Mouse (Mus musculus) retina, postnatal 1 day (tissue): ENCODE measurements at regions not wholly inside any gene's neighbourhood (a gene's known extent, or its start where the extent isn't known, plus 50 kb on each side); places are given as distances from the start of the nearest gene placed in this dataset.
"Not testable (repeated sequence)": the region's sequence is repeated elsewhere in the genome, so short reads cannot be mapped to it uniquely, and the experiment has no call there.

Source experiments
- DNase-seq: peaks from one replicate; pipeline ENCODE4 v3.0.0-alpha.2; 2012

DNA sequence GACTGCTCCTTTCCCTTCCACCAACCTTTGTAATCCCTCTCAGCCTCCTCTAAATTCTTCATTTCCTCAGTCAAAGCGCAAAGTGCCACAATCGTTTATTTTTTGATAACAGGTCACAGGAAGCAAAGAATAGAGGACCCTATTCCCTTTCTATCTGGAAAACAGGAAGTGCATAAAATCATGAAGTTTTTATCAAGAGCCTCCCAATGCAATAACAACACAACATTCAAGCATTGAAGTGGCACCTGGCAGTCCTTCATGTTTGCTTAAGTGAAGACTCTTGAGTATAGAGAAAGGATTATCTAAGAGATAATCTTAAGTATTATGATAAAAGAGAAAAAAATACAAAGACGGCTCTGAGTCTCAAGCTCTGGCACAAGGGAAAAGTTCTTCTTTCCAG is 111.9 kb downstream of the Ibtk start:
- DNase-seq: no peak

DNA sequence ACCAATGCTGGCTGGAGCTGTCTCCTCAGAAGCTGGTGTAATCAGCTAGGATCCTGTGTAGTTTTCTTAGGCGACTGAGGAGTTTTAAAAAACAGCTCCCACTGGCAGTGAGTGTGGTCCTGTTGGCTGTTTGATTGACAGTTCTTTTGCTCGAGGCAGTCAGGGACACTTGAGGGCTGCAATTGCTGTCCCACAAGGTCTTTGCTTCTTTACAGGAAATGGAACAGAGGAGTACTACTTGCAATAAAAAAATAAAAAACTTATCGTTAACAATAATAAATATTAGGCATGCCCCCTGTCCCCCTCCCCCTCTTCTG is 113.0 kb downstream of the Ibtk start:
- DNase-seq: no peak

DNA sequence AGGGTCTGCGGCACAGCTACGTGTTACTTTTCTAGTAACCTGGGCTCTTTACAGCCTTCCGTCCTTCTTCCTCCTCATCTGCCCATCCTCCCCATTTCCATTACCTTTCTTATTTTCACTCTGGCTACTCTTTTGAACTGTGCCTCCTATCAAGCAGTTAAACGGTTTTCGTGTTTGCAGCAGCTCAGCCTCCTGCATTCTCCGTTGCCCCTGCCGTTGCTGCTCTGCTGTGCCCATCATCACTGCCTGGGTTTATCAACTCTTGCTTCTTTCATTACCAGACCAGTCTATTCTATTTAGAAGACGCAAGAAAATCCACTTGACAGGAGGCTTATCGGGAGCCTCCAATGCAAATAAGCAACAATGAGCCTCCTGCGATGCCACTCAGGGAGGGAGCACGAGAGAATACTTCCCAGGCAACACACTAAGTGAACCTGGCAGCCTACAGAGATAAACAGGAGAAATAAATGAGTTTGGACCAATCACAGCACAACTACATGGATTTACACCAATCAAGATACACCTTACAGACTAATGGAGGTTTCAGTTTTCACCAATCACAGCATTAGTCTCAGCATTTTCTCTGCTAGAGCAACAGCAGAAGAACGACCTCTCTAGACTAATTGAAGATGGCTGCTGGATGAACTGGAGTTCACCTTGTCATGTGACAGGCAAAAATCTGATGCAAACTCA is 113.5 kb downstream of the Ibtk start:
- DNase-seq: peak; percentile 56

DNA sequence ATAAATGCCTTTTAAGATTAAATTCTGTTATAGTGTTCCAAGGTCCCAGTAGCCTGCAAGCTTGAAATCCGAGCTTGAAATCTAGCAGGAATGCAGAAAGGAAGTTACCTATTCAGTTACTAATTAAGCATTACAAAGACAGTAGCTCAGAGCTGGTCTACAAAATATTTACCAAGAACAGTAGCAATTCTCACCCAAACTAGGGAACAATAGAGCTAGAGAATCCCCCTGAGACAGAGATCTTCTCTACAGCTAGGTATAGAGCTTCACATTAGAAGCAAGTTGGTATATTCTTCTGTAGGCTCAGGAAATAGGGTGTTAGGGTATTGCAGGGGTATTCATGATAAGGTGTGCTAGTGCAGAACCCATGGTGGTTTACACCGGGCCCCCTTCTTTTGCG is 114.3 kb downstream of the Ibtk start:
- not testable (repeated sequence) for DNase-seq

DNA sequence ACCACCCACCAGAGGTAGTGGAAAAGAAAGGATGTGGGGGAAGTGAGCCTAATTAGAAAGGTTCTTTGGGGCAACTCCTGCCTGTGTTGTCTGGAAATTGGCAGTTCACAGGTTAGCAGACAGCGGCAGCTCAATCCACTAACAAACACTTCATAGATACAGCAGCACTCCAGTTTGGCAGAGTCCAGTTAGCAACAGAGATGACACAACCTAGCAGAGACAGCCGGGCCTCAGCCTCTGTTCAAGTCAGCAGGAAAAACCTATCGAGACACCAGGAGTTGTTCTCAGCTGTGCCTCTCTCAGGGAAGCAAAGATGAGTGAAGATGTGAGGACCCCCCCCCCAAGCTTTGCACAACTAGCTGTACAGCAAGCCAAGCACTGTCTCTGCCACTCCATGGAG is 131.2 kb downstream of the Ibtk start:
- no peak for DNase-seq

DNA sequence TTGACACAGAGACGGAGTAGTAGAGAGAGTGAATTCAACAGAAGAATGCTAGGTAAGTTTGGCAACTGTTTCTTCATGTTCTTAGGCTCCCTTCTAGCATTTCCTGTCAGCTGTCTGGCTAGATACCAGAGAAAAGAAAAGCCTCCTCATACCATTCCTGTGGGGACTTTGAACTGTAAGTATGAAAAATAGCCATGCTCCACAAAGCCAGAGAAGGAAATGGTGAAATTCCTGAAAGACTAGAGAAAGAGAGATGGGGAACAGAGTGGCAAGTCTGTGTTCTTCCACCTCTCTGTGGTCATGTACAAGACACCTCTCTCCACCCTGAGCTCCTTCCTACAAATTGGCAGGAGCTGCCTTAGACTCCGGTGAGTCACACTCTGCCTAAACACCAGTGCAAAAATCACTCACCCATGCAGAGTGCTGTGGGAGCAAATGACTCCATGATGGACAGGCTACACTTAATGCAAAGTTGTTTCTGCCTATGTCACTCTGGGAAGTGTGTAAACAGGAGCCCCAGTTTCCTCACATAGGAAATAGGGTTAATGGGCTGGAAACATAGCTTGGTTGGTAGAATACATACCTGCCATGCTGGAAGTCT is 131.9 kb downstream of the Ibtk start:
- DNase-seq: no peak

DNA sequence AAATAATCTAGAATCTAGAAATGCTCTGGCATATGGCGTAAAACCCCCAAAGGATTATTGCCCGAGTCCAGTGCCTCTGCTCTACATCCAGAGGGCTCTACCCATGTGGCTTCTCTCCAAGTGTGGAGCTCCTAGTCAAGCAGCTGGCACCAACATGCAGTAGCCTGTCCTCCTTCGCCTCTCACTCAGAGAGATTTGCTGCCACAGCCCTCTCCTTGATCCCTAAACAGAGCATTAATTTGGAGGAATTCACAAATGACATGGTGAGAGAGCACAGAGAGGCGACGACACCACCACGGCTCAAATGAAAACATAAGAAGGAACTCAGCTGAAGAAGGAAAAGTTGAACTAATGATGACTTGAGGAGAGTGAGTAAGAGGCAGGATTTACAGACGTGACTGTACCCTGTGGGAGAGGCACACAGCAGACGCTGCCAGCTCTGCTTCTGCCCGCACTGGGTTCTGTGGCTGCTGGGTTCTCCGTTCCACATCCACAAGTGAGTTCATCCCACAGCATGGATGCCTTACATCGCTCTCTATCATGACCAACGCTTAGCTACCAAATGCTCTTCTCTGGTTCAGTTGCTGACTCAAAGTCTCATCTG is 132.8 kb downstream of the Ibtk start:
- no peak for DNase-seq

DNA sequence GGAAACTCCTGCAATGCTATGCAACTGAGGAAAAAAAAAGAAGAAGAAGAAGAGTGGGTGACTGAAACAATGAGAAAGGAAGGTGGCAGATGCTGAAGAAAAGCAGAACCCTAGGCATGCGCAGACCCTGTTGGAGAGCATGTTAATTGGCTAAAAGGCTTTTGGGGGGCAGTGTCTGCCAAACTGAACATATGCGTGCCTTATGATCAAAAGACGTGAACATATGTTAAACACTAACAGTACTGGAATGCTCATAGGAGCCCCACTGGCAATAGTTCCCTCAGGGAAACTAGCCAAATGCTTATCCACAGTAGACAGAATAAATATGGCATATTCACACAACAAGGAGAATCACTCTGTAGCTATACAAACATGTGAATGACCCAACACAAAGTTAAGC is 140.0 kb downstream of the Ibtk start:
- DNase-seq: no peak

DNA sequence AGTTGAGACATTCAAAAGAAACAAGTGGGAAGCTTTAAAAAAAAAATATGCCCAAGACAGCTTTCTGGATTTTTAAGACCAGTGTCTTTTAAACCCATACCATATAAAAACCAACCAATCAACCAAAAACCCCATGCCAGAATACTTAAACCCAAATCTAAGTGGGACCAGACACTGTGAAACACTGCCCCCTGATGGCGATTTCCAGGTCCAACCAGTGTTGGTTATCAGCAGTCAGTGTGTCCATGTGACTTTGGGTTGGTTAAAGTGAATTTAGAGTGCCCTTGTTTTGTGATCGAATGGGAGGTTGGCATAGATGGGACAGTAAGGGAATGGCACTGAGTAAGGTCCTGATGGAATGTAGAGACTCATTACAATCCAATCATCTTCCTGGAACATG is 152.2 kb downstream of the Ibtk start:
- peak; percentile 26 for DNase-seq

DNA sequence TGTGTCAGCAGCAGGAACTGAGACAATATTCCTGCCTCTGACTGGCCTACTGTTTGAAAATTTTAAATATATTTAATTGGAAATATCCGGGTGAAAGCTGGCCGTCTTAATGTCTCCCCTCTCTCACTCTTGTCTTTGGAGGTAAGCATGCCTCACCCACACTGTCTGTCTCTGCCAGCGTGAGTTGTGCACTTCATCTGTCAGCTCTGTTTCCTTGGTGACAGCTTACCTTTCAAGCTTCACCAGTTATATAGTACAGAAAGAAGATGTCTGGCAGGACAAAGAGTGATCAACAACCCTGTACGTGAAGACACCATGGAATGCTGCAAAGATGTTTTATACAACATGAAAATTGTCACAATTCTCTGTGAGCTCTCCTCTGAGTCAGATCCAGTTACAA is 155.3 kb downstream of the Ibtk start:
- DNase-seq: no peak

DNA sequence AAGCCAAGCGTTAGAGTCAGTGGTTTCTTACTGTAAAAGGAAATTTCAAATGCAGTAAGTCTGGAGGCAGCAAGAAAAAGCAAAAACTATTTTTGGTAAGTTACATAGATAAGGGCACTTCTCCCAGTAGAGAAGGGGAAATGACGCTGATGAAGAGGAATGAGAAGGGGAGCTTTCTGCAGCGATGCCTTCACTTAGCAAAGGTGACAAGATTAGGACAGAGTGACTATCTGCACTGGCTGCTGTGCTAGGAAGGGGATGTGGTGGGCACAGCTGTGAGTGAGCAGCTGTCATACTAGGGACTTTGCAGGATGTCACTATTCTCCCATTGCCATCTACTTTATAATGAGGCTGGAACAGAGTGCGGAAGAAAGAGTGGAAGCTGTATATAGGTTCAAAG is 156.5 kb downstream of the Ibtk start:
- DNase-seq: no peak

DNA sequence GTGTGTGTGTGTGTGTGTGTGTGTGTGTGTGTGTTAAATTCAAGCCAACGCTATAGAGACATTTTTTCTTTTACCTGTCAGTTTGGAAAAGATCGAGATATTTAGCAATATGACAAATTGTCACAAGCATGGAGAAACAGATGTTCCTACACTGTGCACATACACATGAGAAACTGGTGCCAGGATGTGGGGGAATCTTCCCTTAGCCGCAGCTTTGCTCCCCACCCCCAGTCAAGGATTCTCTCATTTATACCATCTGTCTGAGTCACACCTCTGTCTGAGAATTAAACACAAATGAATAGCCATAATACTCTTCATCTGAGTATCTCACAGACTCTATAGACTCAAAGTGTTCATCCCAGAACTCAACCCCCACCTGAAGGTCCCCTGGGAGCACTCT is 159.9 kb downstream of the Ibtk start:
- no peak for DNase-seq

DNA sequence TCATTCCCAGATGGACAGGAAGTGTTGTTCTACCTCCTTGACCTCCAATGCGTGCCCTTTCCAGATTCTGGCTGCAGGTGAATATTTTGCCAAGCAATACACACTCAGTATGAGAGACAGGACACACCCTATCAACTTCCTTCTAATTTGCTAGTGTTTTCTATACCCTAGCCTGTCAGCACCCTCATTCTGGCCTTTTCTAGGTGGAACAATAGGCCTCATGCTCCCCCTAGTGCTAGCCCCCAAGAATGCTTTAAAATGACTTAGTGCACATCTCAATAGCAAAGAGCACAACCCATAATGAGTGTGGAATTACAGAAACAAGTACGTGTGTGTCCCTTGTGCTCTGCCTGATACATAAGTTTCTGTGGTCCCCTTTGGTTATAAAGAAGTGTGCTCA is 161.1 kb downstream of the Ibtk start:
- DNase-seq: peak; percentile 65

DNA sequence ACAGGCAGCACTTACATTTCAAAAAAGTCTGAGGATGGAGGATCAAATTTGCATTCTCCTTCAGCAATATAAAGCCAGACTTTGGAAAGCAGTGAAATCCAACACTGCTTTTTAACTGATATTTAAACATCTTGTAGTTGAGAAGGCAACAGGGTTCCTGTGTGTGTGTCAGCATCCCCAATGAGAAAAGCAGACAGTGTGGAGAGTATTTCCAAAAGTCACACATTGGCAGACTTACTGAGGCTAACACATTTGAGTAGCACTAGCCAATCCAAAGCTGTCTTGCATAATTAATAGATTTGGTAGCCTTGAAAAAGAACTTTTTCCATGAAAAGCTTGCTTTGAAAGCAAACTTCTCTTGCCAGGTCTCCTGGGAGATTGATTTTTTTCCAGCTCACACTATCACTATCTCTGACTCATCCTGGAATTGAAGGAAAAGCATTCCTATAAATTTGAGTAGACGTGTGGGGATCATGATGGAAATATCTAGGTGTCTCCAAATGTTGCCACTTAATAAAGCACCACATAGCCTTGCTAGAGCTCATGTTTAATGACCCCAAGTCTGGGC is 168.0 kb downstream of the Ibtk start:
- DNase-seq: no peak

DNA sequence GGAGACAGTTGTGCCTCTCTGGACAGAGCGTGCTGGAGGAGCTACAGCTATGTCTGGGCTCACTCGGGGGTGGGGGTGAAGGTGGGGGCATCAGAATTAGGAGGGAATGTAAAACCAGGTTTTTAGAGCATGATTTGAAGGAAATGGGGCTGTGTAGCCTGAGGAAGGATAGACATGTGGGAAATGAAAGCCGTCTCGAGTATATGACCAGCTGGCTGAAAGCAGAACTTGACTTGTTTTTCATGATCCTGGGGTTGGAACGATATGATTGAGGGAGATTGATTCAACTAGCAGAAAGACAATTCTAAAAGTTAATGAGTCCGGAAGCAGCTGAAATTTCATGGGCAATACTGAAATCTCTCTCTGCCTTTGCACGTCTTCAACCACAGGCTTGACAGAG is 171.3 kb downstream of the Ibtk start:
- DNase-seq: no peak

DNA sequence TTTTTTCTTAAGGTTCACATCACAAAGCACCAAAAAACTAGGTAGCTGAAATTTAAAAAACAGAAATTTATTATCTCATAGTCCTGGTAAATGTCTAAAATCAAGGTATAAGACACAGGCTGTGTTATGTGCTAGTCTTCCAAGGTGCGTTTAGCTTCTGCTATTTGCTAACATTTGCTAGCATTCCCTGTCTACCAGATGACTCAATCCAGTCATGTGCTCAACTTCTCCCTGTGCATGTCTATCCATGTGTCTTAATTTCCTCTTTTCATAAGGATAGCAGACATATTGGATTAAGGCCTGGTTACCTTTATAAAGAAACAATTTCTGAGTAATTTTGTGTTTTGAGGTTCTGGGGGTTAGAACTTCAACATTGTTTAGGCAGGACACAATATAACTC is 171.8 kb downstream of the Ibtk start:
- no peak for DNase-seq

DNA sequence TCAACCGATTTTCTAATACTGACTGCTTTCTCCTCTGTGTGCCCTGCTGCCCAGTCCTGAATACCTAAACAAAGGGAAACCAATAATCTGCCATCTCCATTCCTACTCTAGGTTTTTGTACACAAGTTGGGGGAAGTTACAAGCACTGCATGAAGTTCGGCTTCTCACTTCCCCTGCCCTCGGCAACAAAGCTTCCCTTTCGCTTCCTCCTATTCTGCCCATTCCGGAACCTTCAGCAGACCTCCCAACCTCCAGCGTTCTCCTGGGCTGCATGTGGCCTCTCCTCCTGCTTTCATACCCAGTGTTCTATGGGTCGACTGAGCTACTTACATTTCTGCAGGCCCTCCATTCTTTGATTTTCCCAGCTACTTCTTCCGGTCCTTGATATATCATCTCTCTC is 180.3 kb downstream of the Ibtk start:
- DNase-seq: no peak

DNA sequence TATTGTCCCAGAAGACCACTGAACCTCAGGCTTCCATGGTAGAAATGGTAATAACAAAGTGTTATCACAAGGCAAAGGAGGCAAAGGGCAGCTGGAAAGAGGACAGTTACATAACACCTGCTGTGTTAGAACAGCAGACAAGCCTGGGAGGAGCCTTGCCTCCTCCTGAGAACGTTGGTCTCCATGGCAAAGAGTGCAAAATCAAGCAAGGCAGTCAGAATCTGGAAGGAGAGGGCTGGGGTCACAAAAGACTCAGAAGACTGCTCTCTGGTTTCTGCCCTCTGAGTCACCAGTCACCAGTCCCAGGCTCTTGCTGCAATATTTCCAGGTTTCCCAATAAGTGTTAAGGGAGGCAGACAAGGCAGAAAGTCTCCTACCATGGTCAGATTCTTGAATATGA is 197.3 kb downstream of the Ibtk start:
- no peak for DNase-seq

DNA sequence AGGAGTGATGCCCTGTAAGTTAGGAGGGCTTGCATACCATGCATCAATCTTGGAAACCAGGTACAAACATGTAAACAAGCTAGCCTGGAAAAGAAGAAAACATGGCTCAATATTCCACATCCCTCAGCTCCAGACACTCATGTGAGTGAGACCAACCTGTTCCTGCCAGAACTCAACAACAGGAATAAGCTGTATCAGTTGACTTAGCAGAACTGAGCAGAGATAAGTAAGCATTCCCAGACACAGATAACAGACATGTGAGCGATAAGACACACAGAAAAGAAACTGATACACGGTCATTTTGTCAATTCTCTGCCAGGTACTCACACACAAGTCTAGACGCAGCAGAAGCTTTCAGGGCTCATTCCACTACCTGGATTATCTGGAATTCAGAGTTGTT is 198.7 kb downstream of the Ibtk start:
- DNase-seq: no peak

DNA sequence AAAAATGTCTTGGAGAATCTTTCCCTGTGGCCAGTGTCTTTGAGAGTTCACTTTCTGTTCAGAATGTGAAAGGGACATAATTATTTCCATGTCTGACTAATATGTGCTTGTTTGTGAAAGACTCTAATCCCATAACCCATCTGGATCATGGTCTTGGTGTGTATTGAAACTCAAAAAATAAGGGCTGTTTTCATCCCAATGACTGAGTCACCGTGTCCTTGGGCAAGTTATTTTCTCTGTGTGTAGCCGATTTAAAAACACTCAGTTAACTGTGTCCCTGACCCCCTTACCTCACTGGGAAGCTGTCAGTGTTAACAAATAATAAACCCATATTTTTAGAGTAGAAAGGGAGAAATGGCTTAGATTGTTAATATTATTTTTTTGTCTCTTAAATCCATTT is 202.9 kb downstream of the Ibtk start:
- no peak for DNase-seq

DNA sequence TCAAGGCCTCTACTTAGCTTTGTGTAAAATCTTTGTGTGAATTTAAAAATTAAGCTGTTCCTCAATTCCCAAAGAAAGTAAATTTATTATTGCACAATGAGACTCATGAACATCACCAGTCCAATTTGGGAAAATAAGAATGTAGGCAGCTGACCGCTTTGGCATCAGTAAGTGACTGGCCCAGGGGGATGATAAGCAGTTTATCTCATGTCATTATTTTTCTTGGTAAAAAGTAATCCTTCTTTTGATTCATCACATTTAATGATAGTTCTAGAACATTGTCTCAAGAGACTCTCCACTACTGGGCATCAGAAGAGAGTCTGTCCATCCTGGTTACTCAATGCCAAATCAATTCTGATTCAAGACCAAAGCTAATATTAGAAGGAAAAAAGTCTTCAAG is 203.6 kb downstream of the Ibtk start:
- DNase-seq: no peak

DNA sequence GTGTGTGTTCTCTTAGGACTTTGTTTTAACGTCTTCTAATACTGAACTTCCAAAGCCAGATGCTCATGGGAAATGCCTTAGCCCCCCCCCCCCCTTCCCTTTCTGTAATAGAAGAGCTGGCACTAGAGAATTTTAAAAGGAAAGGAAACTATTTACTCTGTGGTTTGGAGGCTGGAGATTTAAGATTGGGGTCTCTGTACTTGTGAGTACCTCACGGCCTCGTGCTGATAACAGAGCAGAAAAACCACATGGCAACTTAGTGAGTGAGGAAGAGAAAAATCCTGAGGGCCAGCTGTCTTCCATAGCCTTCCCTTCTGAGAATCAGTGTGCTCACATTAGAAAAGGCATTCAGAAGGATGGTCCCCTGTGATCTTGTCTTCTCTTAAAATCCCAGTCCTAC is 210.6 kb downstream of the Ibtk start:
- DNase-seq: no peak

DNA sequence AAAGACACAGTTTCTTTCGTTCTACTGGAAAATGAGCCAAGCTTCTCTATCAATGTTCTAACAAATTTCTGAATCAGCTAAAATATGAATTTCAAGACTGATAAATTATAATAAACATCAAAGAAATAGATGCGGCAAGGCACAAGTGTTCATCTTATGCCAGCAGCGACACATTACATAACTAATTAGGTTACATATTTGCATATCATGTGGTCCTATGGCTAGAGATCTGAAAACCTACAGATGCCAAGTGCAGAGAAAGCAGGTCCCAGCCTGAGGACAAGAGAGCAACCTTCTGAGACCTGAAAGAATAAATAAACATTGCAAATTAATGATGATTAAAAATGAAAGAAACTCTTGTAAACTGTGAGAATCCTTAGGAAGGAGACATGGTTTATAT is 201.3 kb upstream of the Tent5a start:
- DNase-seq: no peak

DNA sequence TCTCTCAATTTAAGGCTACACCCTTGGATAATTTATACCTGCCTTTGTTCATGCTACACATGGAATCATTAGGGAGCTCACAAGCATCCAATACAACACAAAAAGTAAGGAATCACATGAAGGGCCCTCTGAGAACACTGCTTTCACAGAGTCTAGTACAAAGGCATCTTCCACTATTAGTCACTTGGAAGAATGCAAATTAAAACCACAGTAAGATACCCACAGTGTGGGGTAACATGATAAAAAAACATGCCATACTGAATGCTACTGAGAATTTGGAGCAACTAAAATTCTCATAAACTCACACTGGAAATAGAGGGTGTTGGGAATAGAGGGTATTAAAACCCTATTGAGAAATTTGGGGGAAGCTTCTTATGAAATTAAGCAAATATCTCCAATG is 197.6 kb upstream of the Tent5a start:
- no peak for DNase-seq

DNA sequence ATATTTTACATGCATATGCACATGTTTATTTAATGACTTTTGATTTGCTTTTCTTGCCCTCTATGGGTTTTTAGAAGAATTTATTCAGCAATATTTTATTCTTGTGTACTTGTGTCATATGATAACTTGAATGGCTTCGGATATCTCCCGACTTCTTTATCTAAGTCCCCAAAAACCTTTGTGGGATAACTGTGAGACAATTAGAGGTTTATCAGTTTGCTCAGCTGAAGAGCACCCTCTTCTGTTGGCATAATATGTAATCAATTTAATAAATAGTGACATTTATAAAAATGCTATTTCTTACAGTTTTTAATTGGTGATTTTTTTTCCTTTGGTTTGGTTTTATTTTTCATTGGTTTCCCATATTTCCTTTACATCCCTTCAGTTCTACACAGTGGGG is 194.2 kb upstream of the Tent5a start:
- DNase-seq: no peak
